Mouse (Mus musculus) neural tube, embryonic 15.5 days (tissue): ENCODE results near the gene Art3. TPM values are rescaled to one million over a fixed set of nuclear protein-coding genes. Genes with fewer than 3 reads are reported as not detected.

Source experiments
- ATAC-seq: fragments of 200-750 bp; cut with Nextera tagmentation; 2 replicates; pipeline ENCODE4 v1.8.0; 2017; ENCODE audit warnings: mild to moderate bottlenecking, moderate TSS enrichment, moderate library complexity; ENCODE audit not compliant: low FRiP score
- H3K27ac ChIP-seq: fragments of 300-500 bp; sonication (generic); replicated peaks from 2 replicates; pipeline ENCODE4 v1.5.1; 2015; ENCODE audit warnings: mild to moderate bottlenecking, inconsistent platforms
- H3K27me3 ChIP-seq: fragments of 300-500 bp; sonication (generic); replicated peaks from 2 replicates; pipeline ENCODE4 v1.6.1; 2015; ENCODE audit warnings: inconsistent platforms
- H3K36me3 ChIP-seq: fragments of 300-500 bp; sonication (generic); 2 replicates; pipeline ENCODE4 v1.6.1; 2015; ENCODE audit warnings: inconsistent platforms
- H3K4me1 ChIP-seq: fragments of 300-500 bp; sonication (generic); 2 replicates; pipeline ENCODE4 v1.6.1; 2015; ENCODE audit warnings: inconsistent platforms
- H3K4me2 ChIP-seq: fragments of 300-500 bp; sonication (generic); 2 replicates; pipeline ENCODE4 v1.6.1; 2015; ENCODE audit warnings: inconsistent platforms, mild to moderate bottlenecking, moderate library complexity
- H3K4me3 ChIP-seq: fragments of 300-500 bp; sonication (generic); replicated peaks from 2 replicates; pipeline ENCODE4 v1.5.1; 2015; ENCODE audit warnings: mild to moderate bottlenecking, inconsistent platforms
- H3K9ac ChIP-seq: fragments of 300-500 bp; sonication (generic); replicated peaks from 2 replicates; pipeline ENCODE4 v1.6.1; 2015; ENCODE audit warnings: mild to moderate bottlenecking, inconsistent platforms
- H3K9me3 ChIP-seq: fragments of 300-500 bp; sonication (generic); replicated peaks from 2 replicates; pipeline ENCODE4 v1.6.1; 2016; ENCODE audit warnings: inconsistent platforms
- WGBS: fragments of 180-500 bp; shearing (Covaris S2); methylation state at CpG from one replicate; pipeline ENCODE4 v1.1.7; 2015; ENCODE audit warnings: mixed read lengths; 5-methylcytosine and 5-hydroxymethylcytosine counted together
- polyA plus RNA-seq: library from polyadenylated mRNA; unstranded; fragments of >200 nt; fragmentation: Nextera tagmentation; extraction: Ambion mirVana; gene quantifications from 2 replicates; pipeline ENCODE4 v1.2.1, GENCODE M21; 2015

Gene Art3
- polyA plus RNA-seq, 1 experiment from 2014 or later, result 9.5 TPM

GRCm38 (mm10) chr5:92313776-92314175, 17.9 kb upstream of the Art3 start:
- H3K36me3 ChIP-seq, result no peaks in the 10 kb centered on the region
- WGBS, result 79% methylated on average over 7 of the region's 7 CpGs

GRCm38 (mm10) chr5:92318119-92318518, 13.5 kb upstream of the Art3 start:
- H3K27me3 ChIP-seq, result no peaks in the 10 kb centered on the region
- H3K4me3 ChIP-seq, result no peak overlapping the region
- H3K4me2 ChIP-seq, result no peak overlapping the region
- no peak for ATAC-seq
- no peak overlapping the region for H3K9ac ChIP-seq
- H3K36me3 ChIP-seq, result no peaks in the 10 kb centered on the region
- no peak overlapping the region for H3K27ac ChIP-seq
- 79% methylated on average over 7 of the region's 7 CpGs for WGBS
- no peaks in the 10 kb centered on the region for H3K4me1 ChIP-seq
- no peaks in the 10 kb centered on the region for H3K9me3 ChIP-seq

More at GRCm38 (mm10) chr5:92313776-92314175, 17.9 kb upstream of the Art3 start:
- Histone ChIP-seq H3K27ac (no peak overlapping the region), H3K27me3 (no peaks in the 10 kb centered on the region), H3K4me1 (peaks cover 14% of the 10 kb centered on the region), H3K4me3 (no peak overlapping the region), H3K9ac (no peak overlapping the region), H3K9me3 (no peaks in the 10 kb centered on the region), H3K4me2 (no peak overlapping the region)
- no peak for ATAC-seq

- Histone ChIP-seq H3K4me2 (no peak overlapping the region), H3K27ac (no peak overlapping the region), H3K4me1 (no peaks in the 10 kb centered on the region), H3K9me3 (no peaks in the 10 kb centered on the region), H3K36me3 (no peaks in the 10 kb centered on the region), H3K4me3 (no peak overlapping the region), H3K9ac (no peak overlapping the region), H3K27me3 (no peaks in the 10 kb centered on the region)
- WGBS, result 88% methylated on average over 14 of the region's 14 CpGs
- ATAC-seq, result no peak
These were observed 13.0 kb upstream of the Art3 start for GRCm38 (mm10) chr5:92318596-92318995.

GRCm38 (mm10) chr5:92321631-92322400, 9.8 kb upstream of the Art3 start:
- Histone ChIP-seq H3K4me2 (no peak overlapping the region), H3K4me3 (no peak overlapping the region), H3K27ac (no peak overlapping the region), H3K9ac (no peak overlapping the region), H3K9me3 (no peaks in the 10 kb centered on the region), H3K27me3 (no peaks in the 10 kb centered on the region), H3K4me1 (no peaks in the 10 kb centered on the region), H3K36me3 (no peaks in the 10 kb centered on the region)
- no peak for ATAC-seq
- 71% methylated on average over 8 of the region's 8 CpGs for WGBS

- Histone ChIP-seq H3K4me2 (no peak overlapping the region), H3K27me3 (no peaks in the 10 kb centered on the region), H3K27ac (no peak overlapping the region), H3K9ac (no peak overlapping the region), H3K4me1 (no peaks in the 10 kb centered on the region), H3K9me3 (no peaks in the 10 kb centered on the region), H3K36me3 (no peaks in the 10 kb centered on the region), H3K4me3 (no peak overlapping the region)
- ATAC-seq, result no peak
- WGBS, result 91% methylated on average over 4 of the region's 4 CpGs
These were observed 9.0 kb upstream of the Art3 start for GRCm38 (mm10) chr5:92322612-92323011.

- H3K4me3 ChIP-seq, result no peak overlapping the region
- no peak overlapping the region for H3K27ac ChIP-seq
- no peaks in the 10 kb centered on the region for H3K9me3 ChIP-seq
- 85% methylated on average over 5 of the region's 5 CpGs for WGBS
- H3K9ac ChIP-seq, result no peak overlapping the region
- H3K27me3 ChIP-seq, result no peaks in the 10 kb centered on the region
- H3K4me1 ChIP-seq, result no peaks in the 10 kb centered on the region
- ATAC-seq, result no peak
- H3K4me2 ChIP-seq, result no peak overlapping the region
- H3K36me3 ChIP-seq, result no peaks in the 10 kb centered on the region
These were observed 8.4 kb upstream of the Art3 start for GRCm38 (mm10) chr5:92323264-92323663.

GRCm38 (mm10) chr5:92327367-92327766, 4.3 kb upstream of the Art3 start:
- H3K4me3 ChIP-seq, result no peak overlapping the region
- no peaks in the 10 kb centered on the region for H3K4me1 ChIP-seq
- H3K4me2 ChIP-seq, result no peak overlapping the region
- WGBS, result 87% methylated on average over 6 of the region's 6 CpGs
- no peaks in the 10 kb centered on the region for H3K9me3 ChIP-seq
- H3K36me3 ChIP-seq, result no peaks in the 10 kb centered on the region
- H3K27ac ChIP-seq, result no peak overlapping the region
- no peaks in the 10 kb centered on the region for H3K27me3 ChIP-seq
- ATAC-seq, result no peak
- H3K9ac ChIP-seq, result no peak overlapping the region

GRCm38 (mm10) chr5:92327929-92328328, 3.7 kb upstream of the Art3 start, which contains the start of gene Cxcl9:
TSS of gene Cxcl9 (minus strand) at chr5:92328079.
- 89% methylated on average over 7 of the region's 7 CpGs for WGBS

GRCm38 (mm10) chr5:92331122-92331521, 505 bp upstream of the Art3 start:
- no peaks in the 10 kb centered on the region for H3K36me3 ChIP-seq
- no peak overlapping the region for H3K27ac ChIP-seq
- H3K9me3 ChIP-seq, result no peaks in the 10 kb centered on the region
- no peak overlapping the region for H3K9ac ChIP-seq
- H3K4me1 ChIP-seq, result no peaks in the 10 kb centered on the region
- H3K27me3 ChIP-seq, result no peaks in the 10 kb centered on the region
- H3K4me3 ChIP-seq, result no peak overlapping the region
- ATAC-seq, result no peak
- H3K4me2 ChIP-seq, result no peak overlapping the region
- WGBS, result 88% methylated on average over 12 of the region's 12 CpGs

More at GRCm38 (mm10) chr5:92327929-92328328, 3.7 kb upstream of the Art3 start, which contains the start of gene Cxcl9:
- Histone ChIP-seq H3K27ac (no peak within 1 kb of the TSS), H3K9ac (no peak within 1 kb of the TSS), H3K36me3 (no peaks in the 10 kb centered on the region), H3K4me3 (no peak within 1 kb of the TSS), H3K4me2 (no peak within 1 kb of the TSS), H3K4me1 (no peaks in the 10 kb centered on the region), H3K27me3 (no peaks in the 10 kb centered on the region), H3K9me3 (no peaks in the 10 kb centered on the region)
- ATAC-seq, result no peak

GRCm38 (mm10) chr5:92332359-92332840, 773 bp downstream of the Art3 start:
- ATAC-seq, result no peak
- H3K4me2 ChIP-seq, result peak overlapping the region; percentile 15; the same call in 1 of the 2 replicates
- H3K4me1 ChIP-seq, result no peaks in the 10 kb centered on the region
- H3K9me3 ChIP-seq, result no peaks in the 10 kb centered on the region
- WGBS, result 57% methylated on average over 9 of the region's 9 CpGs
- no peaks in the 10 kb centered on the region for H3K36me3 ChIP-seq
- H3K4me3 ChIP-seq, result no peak overlapping the region
- H3K27ac ChIP-seq, result 0 out of 2 replicates have a peak overlapping the region, but pooled peaks have one; percentile 23
- no peaks in the 10 kb centered on the region for H3K27me3 ChIP-seq
- no peak overlapping the region for H3K9ac ChIP-seq

- Histone ChIP-seq H3K27me3 (no peaks in the 10 kb centered on the region), H3K4me1 (no peaks in the 10 kb centered on the region)
- ATAC-seq, result no peak
These were observed 5.1 kb downstream of the Art3 start for GRCm38 (mm10) chr5:92336743-92337142.

GRCm38 (mm10) chr5:92340606-92341005, 9.0 kb downstream of the Art3 start:
- Histone ChIP-seq H3K9ac (no peak overlapping the region), H3K27ac (no peak overlapping the region), H3K4me1 (no peaks in the 10 kb centered on the region), H3K27me3 (no peaks in the 10 kb centered on the region), H3K4me2 (no peak overlapping the region), H3K36me3 (no peaks in the 10 kb centered on the region), H3K9me3 (no peaks in the 10 kb centered on the region), H3K4me3 (no peak overlapping the region)
- WGBS, result 74% methylated on average over 4 of the region's 4 CpGs
- ATAC-seq, result no peak

More at GRCm38 (mm10) chr5:92336743-92337142, 5.1 kb downstream of the Art3 start:
- Histone ChIP-seq H3K27ac (no peak overlapping the region), H3K36me3 (no peaks in the 10 kb centered on the region), H3K9ac (no peak overlapping the region), H3K9me3 (no peaks in the 10 kb centered on the region), H3K4me3 (no peak overlapping the region), H3K4me2 (no peak overlapping the region)
- WGBS, result 84% methylated on average over 3 of the region's 3 CpGs
